Mouse (Mus musculus): ENCODE data around the gene Nckap5.

Nckap5 gene

DNA sequence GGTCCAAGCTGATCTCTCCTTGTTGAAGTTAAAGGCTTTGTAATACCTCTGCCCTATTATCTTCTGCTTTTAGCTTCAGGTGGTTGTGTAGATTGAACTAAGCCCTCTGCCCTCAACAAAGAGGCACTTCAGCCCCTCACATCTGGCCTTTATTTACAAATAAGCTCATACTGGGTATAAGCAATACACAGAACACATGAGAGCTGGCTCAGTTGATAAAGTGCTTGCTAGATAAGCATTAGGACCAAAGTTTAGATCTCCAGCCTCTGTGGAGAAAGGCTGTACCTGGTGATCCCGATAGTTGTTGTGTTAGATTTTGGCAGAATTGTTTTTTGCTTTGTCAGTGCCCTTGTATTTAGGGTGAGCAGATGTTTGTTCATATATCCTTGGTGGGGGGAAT lies 887.3 kb downstream of the Nckap5 start:
- intact Hi-C loops (cut with DNase I), result no loop called here

DNA sequence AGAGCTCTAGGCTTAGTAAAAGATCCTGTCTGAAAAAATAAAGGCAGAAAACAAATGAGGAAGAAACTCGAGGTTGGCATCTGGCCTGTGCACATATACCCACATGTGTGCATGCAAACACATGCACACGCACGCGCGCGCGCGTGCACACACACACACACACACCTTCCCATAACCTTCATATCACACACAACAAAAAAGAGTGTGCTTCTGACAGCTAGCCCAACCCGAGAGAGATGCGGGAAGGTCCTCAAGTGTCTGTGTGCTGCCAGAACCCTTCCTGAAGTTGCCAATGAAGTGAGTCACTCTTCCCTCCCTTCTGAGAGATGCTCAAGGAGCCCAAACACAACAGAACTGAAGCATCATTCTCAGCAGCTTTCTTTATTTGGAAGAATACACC lies 905.1 kb downstream of the Nckap5 start:
- intact Hi-C loops (cut with DNase I), result no loop called here

DNA sequence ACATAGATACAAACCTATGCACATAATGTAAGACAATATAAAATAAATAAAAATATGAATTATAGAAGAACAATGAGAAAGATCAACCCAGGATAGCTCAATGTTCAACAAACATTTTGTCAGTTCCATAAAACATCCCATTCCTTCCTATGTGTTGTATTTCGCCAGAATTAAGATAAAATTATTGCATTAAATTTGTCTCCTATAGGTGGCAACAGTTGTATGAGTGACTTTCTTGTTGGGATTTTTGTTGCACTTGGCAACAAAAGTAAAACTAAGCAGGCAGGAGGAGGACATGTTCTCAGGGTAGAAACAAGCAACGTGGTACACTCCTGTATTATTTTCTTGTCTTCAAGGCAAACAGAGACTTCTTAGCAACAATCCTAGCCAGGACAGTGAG lies 907.5 kb downstream of the Nckap5 start:
- intact Hi-C loops (cut with DNase I), result no loop called here

DNA sequence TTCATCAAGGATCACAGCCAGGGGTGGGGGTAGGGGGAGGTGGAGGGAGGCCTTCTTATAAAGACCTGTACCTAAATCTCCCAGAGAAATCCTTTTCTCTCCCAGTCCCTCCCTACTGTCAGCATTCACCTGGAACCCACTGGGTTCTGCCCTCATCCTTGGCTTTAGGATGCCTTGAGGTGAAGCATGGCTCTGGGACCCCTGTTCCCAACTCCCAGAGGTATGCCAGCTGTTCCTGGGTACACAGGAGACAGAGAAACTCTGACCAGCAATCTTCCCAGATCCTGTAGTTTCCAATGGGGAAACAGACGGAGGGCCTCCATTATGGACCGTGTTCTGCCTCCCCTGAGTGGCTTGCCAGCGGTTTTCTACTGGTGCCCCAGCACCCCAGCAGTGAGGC lies 909.9 kb downstream of the Nckap5 start:
- intact Hi-C loops (cut with DNase I), result no loop called here

DNA sequence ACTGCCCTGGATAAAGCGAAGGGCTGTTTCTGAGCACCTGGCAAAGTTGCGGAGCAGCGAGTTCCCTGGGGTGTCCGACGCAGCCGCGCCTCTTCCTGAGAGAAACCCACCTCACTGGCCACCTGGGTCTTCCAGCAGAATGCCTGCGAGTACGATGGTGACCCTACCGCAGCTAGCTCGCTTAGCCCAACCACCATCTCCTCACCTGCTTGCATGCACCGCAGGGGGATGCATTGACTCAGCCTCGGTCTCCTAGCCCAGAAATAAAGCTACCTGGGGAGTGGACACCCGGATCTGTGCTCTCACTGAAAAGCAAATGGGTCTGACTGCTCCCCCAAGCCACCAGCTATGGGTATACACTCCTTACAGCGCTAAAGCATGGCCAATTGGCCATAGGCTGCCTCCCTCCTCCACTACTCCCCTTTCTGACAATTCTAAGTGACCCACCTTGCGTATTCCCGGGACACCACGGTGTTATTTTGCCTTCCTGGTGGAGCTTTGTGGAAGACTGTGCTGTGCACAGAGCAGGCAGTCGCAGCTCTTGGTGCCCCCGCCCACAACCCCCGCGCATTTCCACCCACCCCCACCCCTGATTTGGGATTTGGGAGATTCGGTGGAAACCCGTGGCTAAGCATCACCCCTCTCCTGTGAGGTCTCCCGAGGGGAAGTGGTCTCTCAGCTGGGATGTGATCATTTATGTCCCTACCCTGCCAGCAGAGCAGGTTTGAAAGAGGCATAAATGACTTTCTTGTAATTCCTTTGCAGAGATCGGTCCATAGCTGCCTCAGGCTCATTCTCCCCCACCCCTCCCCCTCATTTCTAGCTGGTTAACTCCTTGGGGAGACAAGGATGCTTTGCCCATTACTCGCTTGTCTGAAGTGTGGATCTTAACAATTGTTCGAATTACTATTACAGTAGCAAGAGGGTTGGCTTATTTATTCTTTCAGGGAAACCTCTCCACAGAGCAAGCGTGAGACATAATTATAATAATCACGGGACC lies 917.7 kb downstream of the Nckap5 start, which contains the start of gene Lypd1:
Gene Lypd1, minus strand, starts transcription at position 501 of the 1,000 bp plus-strand sequence.
- intact Hi-C loops (cut with DNase I), result no loop called here

DNA sequence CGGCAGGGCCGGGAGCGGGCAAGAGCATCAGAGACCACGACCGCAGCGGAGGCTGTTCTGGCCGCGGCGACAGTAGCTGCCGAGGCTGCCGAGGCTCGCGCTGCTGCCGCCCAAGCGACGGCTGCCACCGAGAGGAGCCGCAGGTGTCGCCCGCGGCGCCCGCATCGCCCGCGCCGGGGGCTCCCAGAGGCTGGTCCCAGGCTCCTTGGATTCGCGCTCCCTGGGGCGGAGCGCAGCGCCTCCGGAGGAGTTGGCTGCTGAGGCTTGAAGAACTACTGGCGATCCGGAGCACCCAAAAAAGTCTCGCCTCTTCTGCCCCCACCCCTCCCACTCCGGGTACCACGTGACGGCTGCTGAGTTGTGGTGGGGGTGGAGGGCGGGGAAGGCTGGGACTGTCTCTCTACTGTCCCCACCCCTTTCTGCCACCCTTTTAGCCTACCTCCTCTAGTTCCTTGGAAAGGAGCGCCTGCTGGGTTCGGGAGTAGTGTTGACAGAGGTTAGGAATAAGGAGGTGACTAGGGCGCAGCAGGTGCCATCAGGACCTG lies 918.6 kb downstream of the Nckap5 start:
- intact Hi-C loops (cut with DNase I), result no loop called here

DNA sequence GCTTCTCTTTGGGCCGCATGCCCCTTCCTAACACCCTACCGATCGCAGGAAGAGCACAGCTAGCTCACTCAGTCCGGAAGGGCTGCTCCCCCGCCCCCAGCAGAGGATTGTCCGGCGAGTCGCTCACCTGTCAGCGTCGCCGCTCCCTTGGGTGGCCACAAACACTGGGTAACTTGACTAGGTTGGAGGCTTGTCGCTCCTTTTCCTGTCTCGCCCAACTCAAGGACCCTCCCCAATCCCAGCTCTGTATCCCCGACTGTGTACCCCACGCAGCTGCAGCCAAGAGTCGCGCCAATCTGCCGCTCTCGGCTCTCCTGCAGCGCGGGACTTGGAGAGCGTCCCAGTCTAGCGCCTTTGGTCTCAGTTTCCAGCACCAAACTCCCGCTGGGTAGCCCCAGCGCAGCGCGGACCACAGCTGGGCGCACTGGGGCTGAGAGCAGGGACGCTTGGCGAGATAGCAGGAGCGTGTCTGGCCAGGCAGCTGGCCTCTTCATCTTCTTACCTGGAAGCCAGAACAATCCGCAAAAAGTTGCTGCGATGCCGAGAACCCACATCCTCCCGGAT lies 919.2 kb downstream of the Nckap5 start:
- intact Hi-C loops (cut with DNase I), result no loop called here

DNA sequence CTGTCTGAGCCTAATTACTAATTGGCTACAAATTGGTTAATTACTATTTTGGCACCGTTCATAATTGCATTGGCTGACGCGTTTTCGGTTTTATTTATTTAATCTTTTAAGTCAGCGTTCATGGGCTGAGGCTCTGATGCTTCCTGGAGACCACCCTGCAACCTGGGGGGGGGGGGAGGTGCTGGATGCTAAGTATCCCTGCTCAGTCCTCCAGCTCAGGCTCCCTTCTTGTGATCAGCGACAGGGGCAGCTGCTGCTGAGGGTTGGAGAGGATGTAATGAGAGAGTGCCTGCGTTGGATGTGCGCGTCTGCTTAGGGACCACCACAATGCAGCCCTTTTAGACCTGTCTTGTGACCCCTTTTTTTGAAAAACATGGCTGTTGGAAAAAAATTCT lies 919.7 kb downstream of the Nckap5 start:
- intact Hi-C loops (cut with DNase I), result no loop called here

DNA sequence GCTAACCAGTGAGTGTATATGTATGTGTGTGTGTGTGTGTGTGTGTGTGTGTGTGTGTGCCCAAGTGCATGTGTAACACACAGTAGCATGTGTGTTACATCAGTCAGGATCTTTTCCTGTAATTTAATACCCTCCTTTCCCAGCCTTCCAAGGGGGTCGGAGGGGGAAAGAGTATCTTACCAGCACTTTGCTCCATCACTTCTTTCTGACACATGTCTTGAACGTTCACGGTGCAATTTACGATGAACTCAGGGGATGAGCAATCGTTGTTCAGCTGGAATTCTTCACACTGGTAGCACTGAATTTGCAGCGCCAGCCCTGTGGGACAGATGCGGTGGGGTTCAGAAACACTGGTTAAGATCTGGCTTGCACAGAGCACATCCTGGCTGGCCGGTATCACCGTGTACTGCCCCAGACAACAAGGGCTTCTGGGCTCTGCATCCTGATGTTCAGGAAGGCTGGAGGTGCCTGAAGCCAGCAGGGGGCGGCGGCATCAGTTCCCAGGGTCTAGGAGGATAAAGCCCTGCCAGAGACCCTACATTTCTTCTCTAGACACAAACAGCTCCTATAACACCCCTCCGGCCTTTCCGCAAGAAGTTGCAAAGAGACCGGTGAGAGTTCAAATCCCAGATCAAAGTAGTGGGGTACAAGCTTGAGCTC lies 920.3 kb downstream of the Nckap5 start:
- intact Hi-C loops (cut with DNase I), result no loop called here

DNA sequence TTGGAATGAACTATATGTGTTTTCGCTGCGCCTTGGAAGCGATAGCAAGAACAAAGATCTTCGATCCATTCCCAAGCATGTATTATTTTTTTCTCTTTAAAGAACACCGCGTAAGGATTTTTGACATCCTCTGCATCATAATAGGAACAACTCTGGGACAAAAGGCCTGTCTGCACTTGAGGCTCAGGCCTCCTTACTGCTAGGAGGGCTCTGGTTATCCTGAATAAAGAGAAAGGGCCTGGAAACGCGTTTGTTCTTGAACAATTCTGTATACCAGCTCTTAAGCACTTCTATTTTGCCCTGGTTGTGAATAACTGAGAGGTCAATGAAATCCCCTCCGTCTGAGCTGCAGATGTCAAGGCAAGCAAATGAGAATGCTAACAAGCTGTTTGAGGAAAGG lies 937.4 kb downstream of the Nckap5 start:
- intact Hi-C loops (cut with DNase I), result no loop called here

DNA sequence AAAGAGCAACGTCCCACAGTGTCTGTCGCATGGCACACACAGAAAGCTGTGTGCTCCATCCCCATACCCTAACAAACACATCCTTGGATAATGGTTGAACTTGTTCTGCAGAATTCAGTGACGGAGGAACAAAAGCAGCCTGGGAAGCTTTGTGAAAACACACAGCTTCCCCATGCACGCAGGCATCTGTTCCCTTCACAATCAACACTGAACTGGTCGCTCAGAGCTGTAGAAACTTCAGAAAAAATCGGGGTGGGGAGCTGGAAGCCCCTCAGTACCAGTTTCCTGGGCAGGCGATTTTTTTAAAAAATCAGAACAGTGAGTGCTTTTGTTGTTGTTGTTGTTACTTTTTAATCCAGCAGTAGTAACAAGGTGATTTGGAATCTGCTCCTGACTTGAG lies 960.5 kb downstream of the Nckap5 start:
- intact Hi-C loops (cut with DNase I), result no loop called here
